Mouse (Mus musculus) embryonic fibroblast, embryonic 13.5 days (primary cell): ENCODE measurements around the gene Pmpcb.

Source experiments
- CTCF ChIP-seq: IDR thresholded peaks from 2 replicates; pipeline ENCODE4 v1.5.1; 2011; ENCODE audit warnings: mild to moderate bottlenecking, control low read depth, low read length, moderate library complexity, borderline replicate concordance; ENCODE audit not compliant: insufficient read depth
- POLR2A ChIP-seq: IDR thresholded peaks from 2 replicates; pipeline ENCODE4 v1.6.1; 2011; ENCODE audit warnings: low read depth, mild to moderate bottlenecking, control low read depth, low read length, moderate library complexity

DNA sequence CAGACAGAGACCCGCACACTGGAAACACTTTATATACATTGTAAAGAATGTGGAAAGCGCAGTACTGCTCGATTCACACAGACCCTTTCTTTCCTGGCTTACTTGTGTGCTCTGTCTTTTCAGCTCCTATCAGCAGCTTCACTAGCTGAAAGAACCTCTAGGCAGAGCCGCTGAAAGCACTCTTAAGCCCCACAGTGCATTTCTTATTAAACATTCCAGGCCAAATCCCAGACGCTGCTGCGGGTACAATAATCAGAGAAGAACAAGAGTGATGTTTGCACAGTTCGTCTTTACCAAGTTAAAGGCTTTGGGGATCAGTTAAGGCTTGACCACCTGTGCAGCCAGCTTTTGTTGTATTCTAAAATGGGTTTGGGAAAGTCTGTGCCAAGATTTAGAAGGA lies 12.1 kb upstream of the Pmpcb start:
- TF ChIP-seq CTCF: no peak
- TF ChIP-seq POLR2A: no peak
